Mouse (Mus musculus): ENCODE data around the gene Supt4a.

Gene Supt4a

GRCm38 (mm10) chr11:87768745-87769144 lies 31.4 kb downstream of the Supt4a start:
- DNase-seq (ENCODE audit: low read depth, low spot score), result no peak

DNA sequence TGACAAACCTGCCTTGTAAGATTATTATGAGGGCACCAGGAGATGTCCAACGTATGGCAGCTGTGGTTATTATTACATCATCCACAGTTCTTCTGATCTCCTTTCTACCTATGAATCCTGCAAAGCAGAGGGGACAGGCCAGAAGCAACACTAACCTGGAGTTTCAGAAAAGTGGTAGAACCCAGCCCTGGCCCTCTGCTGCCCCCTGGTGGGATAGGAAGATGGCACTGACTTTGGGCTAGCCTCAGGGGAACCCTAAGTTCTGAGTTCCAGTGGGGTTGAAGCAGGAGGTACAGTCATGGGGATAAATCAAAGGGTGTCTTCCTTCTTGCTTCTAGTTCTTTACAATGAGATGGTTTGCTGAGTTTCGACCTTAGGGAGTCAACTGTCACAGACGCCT lies 33.6 kb downstream of the Supt4a start:
- DNase-seq (ENCODE audit: low read depth, low spot score), result peak; percentile 57

- DNase-seq (ENCODE audit: low read depth, low spot score), result no peak
These were observed 35.0 kb downstream of the Supt4a start for GRCm38 (mm10) chr11:87772354-87772753.

GRCm38 (mm10) chr11:87778100-87778765 lies 40.9 kb downstream of the Supt4a start:
- DNase-seq (ENCODE audit: low read depth, low spot score), result peak; percentile 73

DNA sequence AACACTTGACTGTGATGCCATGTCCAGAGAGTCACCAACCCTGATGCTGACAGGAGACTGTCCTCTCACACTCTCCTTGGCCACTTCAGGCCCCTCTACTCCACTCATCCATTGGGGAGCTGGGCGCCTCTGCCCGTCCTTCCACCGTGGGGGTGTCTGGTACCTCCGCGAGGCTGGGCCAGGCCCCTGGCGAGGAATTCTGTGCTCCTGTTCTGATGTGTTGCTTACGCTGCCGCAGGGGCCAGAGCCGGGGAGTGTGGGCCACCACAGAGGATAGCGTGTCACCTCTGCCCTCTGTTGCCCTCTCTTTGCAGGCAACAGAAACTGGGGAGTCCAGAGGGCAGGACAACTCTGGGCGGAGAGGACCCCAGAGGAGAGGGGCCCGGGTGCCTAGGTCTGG lies 41.6 kb downstream of the Supt4a start:
- no peak for DNase-seq (ENCODE audit: low read depth, low spot score)

DNA sequence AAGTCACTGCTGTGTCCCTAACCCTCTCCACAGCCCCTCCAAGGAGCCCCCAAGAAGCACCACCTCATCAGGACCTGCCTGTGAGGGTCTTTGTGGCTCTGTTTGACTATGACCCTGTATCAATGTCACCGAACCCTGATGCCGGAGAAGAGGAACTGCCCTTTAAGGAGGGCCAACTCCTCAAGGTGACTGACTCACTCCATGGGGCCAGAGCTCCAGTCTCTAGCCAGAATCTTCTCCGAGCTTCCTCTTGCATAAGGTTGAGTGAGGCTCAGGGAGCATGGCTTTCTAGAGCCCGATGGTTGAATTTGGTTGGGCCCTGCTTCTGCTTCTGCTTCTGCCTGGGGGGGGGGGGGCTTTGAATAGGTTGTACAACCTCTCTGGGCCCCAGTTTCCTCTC lies 42.0 kb downstream of the Supt4a start:
- DNase-seq (ENCODE audit: low read depth, low spot score), result no peak

DNA sequence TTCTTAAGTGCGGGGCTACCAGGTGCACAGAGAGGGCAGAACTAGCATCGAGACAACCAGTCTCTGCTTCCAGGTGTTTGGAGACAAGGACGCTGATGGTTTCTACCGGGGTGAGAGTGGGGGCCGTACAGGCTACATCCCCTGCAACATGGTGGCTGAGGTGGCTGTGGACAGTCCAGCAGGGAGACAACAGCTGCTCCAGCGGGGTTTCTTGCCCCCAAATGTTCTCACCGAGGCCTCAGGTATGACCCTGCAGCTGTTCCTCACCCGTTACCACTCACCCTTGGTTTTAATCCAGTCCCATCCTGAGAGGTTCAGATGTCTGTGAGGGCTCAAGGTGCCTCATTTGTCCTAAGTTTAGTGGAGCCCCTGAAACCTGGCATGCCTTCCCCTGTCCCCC lies 42.8 kb downstream of the Supt4a start:
- DNase-seq (ENCODE audit: low read depth, low spot score), result no peak

DNA sequence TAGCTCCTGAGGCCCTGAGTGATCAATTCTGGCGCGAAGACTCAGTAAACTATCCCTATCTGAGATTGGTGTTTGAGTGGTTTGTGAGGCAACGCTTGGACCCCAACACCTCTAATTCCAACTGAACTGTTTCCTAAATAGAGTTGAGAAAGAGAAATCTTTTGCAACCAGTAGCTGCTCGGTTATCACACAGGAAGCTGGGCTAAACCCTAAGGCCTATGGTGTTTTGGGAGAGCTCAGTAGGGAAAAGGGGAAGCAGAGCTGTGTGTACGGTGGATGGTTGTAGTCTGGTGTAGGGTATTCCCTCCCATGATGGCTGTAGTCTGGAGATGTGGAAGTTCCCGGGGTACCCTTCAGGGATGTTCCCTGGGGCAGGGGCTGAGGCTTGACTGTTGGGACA lies 52.7 kb downstream of the Supt4a start:
- DNase-seq (ENCODE audit: low read depth, low spot score), result no peak

Data from forelimb bud, embryonic 11.5 days (tissue).